Mouse (Mus musculus) CD4-positive naive resting alpha-beta T cell, adult 76 days (primary cell): Measurements from ENCODE around the gene Apbb1. TPM values are rescaled to one million over a fixed set of nuclear protein-coding genes. Genes with fewer than 3 reads are reported as not detected.

ENCODE experiments used
- total RNA-seq: library from RNA; stranded (reverse); gene quantifications from one replicate; pipeline ENCODE4 v1.2.4, GENCODE M21; 2023

Gene Apbb1
- 2.1 TPM for total RNA-seq

DNA sequence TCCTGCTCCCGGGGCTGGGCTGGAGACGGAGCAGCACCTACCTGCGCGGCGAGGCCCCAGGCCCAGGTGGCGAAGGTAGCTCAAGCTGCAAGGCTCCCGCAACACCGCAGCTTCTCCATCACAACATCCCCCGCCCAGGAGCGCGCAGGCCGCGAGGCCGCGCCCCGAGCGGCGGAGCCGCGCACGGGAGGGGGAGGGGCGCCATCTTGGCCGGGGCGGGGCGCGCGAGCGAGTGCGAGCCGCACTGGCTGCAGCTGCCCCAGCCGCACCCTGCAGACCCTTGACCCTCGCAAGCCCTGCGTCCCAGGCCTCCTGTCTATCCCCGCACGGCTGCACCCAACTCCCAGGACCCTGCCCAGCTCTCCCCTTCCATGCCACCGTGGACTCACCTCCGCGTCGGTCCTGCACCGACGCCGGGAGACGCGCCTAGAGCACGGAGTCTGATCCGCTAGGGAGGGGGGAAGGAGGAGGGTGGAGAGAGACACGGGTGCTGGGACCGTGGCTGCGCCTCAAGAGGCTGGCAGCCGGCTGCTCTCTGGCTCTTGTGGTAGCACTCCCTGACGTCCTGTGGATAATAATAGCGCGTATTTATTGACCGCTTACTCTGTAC lies at the start of gene Apbb1:
TSS of gene Apbb1 (minus strand) at position 560 of the 610 bp plus-strand sequence.

GRCm38 (mm10) chr7:105554212-105554942 lies 27.1 kb downstream of the Apbb1 start, which contains the start of gene Smpd1:
Smpd1 (plus strand) TSS chr7:105554360.

Other genes starting within 250 kb of the Apbb1 start
- not detected for gene Olfr690, start 247.5 kb downstream of the Apbb1 start, total RNA-seq
- gene Olfr691, start 239.4 kb downstream of the Apbb1 start, total RNA-seq, result not detected
- not detected for gene Olfr692, start 213.4 kb downstream of the Apbb1 start, total RNA-seq
- not detected for gene Gm5901, start 206.6 kb downstream of the Apbb1 start, total RNA-seq
- gene Fam160a2, start 181.6 kb downstream of the Apbb1 start, total RNA-seq, result 31.0 TPM
- gene Cnga4, start 177.1 kb downstream of the Apbb1 start, total RNA-seq, result not detected
- gene Cckbr, start 155.9 kb downstream of the Apbb1 start, total RNA-seq, result not detected
- gene Cavin3, start 99.4 kb downstream of the Apbb1 start, total RNA-seq, result not detected
- 16.9 TPM for gene Smpd1, start 27.3 kb downstream of the Apbb1 start, total RNA-seq
- not detected for gene Hpx, start 18.5 kb upstream of the Apbb1 start, total RNA-seq
- gene Trim3, start 51.9 kb upstream of the Apbb1 start, total RNA-seq, result 16.6 TPM
- gene Timm10b, start 58.4 kb upstream of the Apbb1 start, total RNA-seq, result 54.6 TPM
- gene Arfip2, start 58.8 kb upstream of the Apbb1 start, total RNA-seq, result 34.6 TPM
- gene Gm45799, start 58.9 kb upstream of the Apbb1 start, total RNA-seq, result 6.8 TPM
- gene Dnhd1, start 69.2 kb upstream of the Apbb1 start, total RNA-seq, result 2.9 TPM
- 91.8 TPM for gene Ilk, start 154.9 kb upstream of the Apbb1 start, total RNA-seq
- 22.4 TPM for gene Rrp8, start 155.7 kb upstream of the Apbb1 start, total RNA-seq
- 182 TPM for gene Taf10, start 162.7 kb upstream of the Apbb1 start, total RNA-seq
- 64.8 TPM for gene Tpp1, start 170.6 kb upstream of the Apbb1 start, total RNA-seq
- not detected for gene Dchs1, start 206.0 kb upstream of the Apbb1 start, total RNA-seq
- gene Mrpl17, start 229.4 kb upstream of the Apbb1 start, total RNA-seq, result 43.1 TPM